Mouse (Mus musculus): ENCODE data around the gene Pth.

The Pth gene

DNA sequence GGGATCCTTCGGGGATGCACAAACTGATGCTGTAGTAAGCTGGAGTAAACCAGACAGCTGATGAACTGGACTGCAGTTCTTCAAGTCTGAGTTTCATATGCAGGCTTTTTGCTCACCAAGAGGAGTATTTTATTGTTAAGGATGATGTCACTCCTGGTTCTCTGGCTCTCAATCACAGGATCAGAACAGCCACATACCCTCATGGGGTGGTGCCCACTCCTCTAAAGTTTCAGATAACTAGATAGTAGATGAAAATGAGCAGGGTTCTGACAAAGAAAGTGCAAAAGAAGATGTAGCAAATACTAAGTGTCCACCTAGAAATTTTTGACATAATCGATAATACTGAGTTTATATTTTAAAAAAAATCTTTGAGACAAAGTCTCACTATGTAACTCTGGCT, at the start of gene Pth:
TSS of gene Pth (minus strand) at position 101 of the 400 bp plus-strand sequence.
- no peak for DNase-seq (ENCODE audit: low read depth, low spot score)

DNA sequence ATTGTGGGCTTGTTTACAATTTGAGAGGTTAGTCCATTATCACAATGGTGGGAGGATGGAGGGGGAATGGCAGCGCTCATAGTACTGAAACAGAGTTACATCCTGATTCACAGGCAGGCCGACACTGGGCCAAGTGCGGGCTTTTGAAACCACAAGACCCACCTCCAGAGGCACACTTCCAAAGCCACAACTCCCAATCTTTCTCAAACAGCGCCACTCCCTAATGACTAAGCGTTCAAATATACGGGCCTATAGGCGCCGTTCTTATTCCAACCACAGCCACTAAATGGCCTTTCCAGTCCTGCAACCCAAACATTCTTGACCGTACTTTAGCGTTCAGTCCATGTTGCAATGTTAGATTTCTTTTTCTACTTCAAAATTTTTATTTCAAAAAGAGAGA, 47.9 kb upstream of the Pth start:
- DNase-seq (ENCODE audit: low read depth, low spot score), result no peak

DNA sequence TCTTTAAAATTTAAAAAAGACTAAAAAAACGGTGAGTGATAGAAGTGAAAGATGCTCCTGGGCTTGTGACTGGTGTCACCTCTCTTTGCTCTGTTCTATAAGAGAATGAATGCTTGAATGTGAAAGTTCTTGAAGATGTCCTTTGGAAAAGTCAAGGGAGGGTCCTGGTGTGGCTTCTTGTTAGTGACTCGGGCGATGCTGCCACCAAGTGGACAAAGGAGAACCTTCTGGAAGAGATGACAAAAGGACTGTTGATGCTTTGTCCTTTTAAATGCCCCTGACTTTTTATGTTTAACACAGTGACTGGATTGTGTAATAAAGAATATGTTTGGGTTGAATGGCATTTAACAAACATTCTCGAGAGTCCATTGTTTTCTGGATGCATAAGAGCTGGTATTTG, 45.9 kb upstream of the Pth start:
- no peak for DNase-seq (ENCODE audit: low read depth, low spot score)

DNA sequence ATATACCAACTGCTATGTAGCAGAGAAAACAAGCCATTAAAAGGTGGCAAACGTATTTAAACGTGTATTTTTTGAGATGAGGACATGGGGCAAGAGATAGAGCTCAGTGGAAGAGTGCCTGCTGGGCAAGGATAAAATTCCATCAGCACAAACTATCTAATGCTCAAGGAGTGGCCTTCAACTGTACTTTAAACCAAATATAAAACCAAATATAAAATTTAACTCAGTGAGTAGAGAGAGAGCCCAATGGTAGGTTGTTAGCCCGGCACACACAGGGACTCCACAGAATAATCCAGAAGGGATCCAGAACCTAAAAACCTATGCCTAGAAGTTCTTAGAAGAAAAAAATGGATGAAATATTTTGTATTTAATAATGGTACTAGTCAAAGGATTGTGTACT, 45.1 kb upstream of the Pth start:
- no peak for DNase-seq (ENCODE audit: low read depth, low spot score)

DNA sequence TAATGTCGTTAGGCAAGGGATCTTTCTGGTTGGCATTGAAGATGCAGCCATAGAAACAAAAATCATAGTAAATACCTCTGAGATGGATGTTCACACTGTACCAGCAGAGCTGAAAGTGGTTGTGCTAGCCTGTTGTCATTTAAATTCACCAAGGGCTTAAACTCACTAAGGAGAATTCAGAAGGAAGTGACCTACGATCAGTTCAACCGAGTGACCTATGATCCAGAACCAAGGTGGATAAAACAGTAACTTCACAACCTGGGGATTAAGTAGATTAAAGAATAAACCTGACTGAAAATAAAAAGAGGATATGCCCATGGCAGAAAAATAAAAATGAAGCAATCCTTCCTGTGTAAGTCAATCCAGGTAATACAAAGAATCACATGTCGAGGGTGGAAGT, 44.5 kb upstream of the Pth start:
- no peak for DNase-seq (ENCODE audit: low read depth, low spot score)

DNA sequence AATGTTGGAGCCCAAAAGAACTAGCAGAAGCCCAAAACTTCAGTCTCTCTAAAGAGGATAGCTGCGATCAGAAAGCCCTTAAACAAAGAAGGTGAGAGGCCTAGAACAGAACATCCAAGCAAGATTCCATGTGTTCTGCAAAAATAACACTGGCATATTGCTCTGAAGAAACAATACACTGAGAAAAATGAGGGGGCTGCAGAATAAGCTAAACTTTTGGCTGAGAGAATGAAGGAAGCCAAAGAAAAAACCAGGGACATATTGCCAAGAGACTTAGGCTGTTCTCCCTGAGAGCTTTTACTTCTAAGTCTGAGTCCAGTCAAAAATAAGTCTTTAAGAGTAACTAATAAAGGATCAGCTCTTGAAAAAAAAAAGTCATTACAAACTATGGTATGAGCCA, 32.4 kb upstream of the Pth start:
- no peak for DNase-seq (ENCODE audit: low read depth, low spot score)

DNA sequence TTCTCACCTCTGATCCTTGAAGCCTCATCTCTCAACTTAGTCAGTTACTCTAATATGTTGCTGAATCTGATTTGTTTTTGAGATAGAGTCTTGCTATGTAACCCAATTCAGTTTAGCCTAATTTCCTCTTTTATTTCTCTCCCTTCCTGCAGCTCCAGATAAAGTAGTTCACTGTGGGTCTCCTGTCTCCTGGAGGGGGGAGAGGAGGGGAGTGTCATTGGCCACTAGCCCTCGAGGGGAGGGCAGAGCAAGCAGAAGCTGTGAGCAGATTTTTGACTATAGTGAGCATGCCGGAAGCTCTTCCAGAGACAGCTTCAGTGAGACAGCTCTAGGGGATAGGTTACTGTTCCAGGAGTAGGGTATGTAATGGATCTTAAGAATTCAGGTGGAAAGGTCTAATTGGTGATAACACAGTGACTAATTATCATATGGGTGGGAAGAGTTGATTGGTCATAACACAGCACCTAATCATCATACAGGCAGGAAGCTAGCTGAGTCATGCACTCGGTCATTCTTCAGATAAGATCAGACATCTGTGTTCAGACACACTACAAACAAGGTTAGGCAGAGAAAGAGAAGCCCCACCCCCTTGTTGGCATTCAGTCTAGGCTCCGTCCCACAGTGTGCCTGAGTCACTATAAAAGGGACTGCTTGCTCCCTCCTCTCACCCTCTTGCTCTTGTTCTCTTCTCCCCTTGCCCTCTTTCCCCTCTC, 30.9 kb upstream of the Pth start:
- no peak for DNase-seq (ENCODE audit: low read depth, low spot score)

DNA sequence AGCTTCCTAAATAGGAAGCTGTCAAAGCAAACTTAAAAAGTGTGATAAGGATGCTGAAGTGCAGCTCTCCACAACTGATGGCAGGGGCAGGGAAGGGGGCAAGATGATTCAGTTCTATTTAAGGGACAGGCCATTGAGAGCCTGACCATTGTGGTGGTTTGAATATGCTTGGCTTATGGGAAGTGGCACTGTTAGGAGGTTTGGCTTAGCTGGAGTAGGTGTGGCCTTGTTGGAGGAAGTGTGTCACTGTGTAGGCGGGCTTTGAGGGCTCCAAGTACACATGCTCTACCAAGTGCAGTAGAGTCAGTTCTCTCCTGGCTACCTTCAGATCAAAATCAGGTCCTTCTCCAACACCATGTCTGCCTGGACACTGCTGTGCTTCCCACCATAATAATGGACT, 28.2 kb upstream of the Pth start:
- no peak for DNase-seq (ENCODE audit: low read depth, low spot score)

DNA sequence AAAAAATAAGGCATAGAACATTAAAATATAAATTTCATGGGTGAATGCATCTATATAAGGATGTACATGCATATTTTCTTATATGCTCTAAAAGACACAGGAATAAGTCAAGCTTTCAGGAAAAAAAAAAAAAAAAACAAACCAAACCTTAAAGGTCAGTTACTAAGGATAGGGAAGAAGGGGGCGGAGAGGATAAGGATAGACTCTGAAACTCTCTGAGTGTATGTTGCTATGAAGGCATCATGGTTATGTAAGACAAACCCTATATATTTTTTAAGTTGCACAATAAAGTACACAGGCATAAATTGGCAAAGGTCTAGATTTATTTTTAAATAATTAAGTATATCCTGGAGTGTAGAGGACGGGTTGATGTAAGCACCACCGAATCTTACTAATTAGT, 26.9 kb upstream of the Pth start:
- no peak for DNase-seq (ENCODE audit: low read depth, low spot score)

DNA sequence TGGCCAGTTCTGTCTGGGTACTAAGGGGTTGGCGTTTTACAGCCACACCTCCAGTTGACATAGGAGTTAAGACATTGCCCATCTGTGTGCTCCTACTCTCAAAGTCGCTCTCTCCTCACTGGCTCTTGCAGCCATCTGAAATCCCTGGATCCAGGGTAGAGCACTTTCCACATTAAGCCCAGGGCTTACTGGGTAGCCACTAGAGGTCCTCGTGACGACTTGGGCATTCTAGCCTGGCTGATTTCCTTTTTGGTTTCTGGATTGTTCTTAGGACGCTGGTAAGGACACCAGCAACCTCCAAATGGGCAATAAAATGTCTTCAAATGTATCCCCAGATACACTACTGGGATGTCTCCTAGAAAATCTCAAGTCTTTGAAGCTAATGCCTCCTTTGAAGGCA, 20.3 kb upstream of the Pth start:
- DNase-seq (ENCODE audit: low read depth, low spot score), result no peak

DNA sequence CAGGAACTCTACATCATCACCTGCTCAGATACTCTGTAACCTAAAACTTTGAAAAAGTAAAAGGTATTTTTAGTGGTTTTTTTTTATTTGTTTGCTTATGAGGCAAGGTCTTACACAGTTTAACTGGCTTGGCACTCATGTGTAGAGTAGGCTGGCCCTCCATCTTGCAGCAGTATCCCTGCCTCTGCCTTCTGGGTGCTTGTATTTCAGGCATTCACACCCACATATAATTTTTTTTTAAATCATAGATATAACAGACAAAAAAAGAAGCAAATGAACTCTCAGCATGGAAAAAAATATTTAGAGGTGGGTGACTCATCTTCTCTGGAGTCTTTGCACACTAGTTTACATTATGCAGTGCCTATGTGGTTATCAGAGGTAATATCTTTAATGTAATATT, 9.7 kb upstream of the Pth start:
- no peak for DNase-seq (ENCODE audit: low read depth, low spot score)

DNA sequence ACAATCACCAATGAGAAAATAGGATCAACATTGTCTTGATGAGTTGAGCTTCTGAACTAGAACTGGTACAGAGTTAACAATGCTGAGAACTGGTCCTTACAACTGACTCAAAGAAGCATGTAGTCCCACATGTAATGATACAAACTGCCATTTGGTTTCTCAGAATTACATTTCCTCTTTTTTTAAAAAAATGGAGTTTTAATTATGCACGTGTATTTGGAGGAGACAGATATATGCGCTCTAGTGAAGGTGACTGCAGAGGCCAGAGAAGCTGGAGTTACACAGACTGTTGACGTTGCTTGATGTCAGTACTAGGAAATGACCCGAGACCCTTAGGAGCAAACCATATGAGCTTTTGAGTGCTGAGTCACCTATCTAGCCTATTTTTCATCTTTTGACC, 8.3 kb upstream of the Pth start:
- no peak for DNase-seq (ENCODE audit: low read depth, low spot score)

DNA sequence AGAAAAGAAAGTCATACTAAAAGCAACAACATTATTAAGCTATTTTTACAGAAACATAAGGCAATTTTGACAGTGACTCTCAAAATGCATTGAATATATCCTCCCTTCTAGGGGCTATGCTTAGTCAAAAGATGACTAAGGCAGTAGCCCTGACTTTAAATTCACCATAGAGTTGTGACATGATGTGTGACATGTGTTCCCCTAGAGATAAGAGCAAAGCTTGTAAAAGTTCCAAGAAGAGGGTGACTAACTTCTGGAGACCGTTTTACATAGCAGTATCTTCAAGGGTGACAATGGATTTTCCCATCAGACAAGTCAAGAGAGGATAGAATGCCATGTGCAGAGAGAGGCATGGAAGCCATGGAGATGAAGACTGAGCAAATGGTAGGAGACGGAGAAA, 3.2 kb upstream of the Pth start:
- no peak for DNase-seq (ENCODE audit: low read depth, low spot score)

DNA sequence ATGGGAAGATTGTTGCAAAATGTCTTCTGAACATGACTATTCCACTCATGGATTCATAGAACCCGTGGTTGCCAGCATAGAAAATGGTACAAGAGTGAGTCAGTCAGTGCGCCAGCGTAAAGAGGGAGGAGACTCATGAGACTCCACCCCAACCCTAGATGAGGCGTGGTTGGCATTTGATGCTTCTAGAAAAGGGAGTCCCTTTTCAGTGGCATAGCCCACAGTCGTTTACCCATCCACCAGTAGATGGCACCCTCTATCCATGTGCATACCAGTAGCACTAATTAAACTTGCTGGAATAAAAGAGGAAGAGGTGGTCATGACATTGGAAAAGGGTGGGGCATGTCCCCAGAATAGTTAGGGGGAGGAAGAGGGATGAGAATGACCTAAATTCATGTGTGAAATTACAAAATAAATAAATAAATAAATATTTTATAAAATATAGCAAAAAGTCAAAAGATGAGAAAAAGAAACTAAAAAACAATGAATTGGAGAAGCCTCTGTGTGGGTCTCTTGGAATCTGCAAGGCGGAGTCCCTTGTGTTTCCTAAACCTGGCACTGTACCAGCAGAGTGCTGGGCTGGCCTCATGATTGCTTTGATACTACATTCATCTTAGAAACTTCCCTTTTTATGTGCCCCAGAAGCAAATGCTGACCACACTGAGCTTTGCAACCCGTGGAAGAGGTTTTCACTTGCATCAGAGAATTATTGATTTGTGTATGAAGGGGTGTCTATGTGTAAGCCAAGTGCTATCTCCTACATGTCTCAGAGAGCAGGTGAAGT, 10.3 kb downstream of the Pth start:
- DNase-seq (ENCODE audit: low read depth, low spot score), result peak; percentile 75

DNA sequence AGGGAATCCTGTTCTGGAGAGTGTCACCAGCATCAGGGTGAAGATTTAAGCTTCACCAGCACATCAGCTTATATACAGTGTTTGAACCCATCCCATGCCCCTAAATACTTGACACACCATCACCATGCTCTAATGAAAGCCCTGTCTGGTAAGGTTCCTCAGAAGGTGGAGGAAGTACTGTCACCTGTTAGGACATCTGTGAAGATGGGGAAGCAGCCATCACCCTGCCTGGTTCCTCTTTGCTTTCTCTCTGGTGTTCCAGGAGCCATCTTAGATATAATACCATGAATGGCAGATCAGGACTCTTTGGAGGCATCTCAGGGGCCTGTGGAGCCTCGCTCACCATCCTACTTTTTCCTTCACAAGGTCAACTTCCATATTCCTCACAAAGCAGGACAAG, 15.7 kb downstream of the Pth start:
- no peak for DNase-seq (ENCODE audit: low read depth, low spot score)

DNA sequence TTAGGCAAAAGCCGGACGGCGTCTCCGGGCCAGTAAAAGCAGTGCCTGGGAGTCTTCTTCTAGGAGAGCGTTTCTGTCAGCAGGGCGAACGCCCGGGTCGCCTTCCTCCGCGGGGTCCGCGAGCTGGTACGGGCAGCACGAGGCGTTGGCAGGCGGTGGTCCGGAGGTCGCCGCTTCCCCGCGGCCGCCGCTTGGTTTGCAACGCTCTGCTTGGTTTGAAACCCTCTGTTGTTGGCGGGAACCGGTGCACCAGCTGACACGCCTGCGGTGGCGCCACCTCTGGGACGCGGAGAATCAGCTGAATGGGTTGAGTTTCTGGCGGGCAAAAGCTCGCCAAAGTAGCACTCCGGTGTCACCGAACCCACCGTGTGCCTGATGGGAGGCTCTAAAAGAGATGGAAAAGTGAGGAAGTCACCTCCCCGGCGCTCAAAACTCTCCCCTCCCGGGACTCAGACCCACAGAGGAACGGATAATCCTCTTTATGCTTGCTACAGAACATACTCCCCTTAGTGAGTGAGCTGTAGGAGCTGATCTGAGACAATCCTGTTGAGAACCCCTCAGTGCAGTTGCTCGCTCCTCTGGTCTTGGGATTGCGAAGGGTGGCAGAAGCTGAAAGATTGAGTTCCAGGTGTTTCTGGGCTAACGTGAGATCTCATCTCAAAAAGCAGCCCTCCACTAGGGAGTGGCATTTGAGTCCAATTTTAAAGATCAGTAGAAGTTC, 18.6 kb downstream of the Pth start:
- DNase-seq (ENCODE audit: low read depth, low spot score), result peak; percentile 24

DNA sequence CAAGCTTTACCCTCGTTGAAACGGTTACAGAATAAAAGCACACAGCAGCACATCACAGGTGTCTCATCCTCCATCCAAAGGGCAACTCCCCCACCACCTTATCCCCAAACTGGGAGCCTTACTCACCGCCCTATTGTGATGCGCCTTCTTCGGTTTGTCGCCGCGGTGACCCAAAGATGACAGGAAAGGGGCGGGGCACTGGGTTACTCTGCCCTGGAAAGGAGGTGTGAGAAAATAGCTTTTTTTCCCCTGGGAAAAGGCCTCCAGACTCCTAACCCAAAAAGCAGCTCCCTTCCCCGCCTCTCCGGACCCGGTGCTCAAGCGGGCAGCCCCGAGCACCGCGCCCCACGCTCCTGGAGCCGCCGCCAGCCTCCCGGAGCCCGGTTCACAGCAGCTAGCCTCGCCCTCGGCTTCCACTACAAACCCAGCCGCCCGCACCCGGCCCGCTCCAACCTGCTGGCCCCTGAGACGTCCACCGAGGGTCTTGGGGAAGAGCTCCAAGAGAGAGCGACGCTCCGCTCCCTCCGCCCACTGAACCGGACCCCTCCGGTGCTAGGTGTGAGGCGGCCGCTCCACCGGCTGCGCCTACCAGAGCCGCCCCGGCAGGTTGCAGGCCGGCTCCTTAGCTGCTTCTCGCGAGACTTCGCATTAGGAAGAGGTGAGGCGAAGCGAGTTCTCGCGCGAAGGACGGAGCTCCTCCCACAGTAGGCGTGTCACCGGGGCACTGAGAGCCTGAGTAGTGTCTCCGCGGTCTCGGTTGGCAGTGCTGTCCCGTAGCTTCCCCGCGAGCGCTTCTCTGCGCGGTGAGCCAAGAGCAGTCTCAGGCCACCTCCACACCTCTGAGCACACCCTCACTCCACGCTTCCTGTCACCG, 19.4 kb downstream of the Pth start, which contains the start of gene Btbd10:
TSS of gene Btbd10 (minus strand) at position 647 of the 874 bp plus-strand sequence.
- DNase-seq (ENCODE audit: low read depth, low spot score), result peak; percentile 97

DNA sequence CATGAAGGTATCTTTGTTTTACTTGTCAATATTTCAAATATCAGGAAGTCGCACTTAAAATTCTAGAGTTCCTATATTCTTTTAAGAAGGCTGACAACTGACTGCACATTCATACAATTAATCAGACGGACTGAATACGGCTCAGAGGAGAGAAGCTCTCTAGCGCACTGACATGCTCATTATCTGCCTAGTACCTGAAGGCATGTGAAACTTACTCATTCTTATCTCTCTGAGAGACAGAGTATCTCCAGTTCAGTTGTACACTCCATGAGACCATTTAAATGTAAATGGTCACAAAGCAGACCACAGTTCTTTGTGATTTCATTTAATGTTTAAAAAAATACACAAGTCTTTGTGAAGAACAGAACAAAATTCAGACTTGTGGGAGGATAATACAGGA, 20.9 kb downstream of the Pth start:
- DNase-seq (ENCODE audit: low read depth, low spot score), result no peak

DNA sequence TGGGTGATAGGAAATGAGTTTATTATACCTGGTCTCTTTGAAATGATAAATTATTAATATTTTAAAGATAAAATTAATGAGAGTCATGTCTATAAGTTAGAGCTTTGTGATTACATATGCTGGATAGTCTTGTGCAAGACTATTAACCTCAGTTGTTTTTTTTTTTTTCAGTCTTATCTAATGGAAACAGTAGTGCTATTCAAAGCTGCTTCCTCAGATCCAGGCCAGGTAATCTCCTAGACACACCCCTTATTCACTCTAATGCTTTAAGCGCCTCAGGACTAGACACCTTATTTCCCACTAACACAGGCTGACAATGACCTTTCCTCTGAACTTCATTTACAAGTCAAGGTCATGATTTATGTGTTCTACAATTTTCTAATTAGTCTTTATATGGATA, 39.3 kb downstream of the Pth start:
- no peak for DNase-seq (ENCODE audit: low read depth, low spot score)

DNA sequence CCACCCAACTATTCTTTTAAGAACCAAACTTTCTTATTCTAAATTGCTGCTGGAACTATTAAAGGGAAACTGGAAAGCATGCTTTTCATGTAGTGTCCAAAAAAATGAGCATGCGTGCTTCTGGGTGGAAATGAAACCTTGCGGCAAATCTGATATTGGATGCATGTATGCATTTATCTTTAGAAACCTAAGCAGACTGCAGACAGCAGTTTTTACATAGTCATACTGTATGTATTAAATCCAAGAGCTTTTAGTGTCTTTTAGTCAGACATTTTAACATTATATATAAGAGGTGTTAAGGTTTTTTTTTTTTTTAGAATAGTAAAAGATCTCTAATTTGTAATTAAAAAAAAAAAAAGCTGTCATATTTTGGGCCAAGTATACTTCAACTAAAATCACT, 40.7 kb downstream of the Pth start:
- DNase-seq (ENCODE audit: low read depth, low spot score), result no peak

DNA sequence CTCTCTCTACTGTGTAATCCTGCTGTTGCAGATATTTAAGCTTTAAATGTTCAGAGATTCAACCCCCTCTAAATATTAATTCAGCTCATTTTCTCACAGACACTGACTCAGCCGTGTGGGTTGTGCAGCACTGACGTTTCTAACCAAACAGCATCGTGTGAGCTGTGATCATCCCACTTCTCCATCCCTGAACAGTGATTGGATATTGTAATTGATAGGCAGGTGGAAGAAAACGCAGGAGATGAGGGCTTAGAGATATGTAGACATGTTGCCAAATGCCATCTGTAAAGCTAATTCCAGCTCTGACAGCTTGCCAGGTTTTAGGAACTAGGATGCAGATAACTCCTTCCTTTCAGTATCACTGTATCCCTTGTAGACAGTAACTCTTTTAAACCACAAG, 41.1 kb downstream of the Pth start:
- no peak for DNase-seq (ENCODE audit: low read depth, low spot score)
